Mouse (Mus musculus) embryonic facial prominence, embryonic 12.5 days (tissue): ENCODE measurements around the gene Nav1. TPM values are rescaled to one million over a fixed set of nuclear protein-coding genes. Genes with fewer than 3 reads are reported as not detected.

Source experiments
- ATAC-seq: fragments of 200-750 bp; cut with Nextera tagmentation; 2 replicates; pipeline ENCODE4 v1.8.0; 2017; ENCODE audit not compliant: insufficient number of reproducible peaks, insufficient read depth, low FRiP score, low TSS enrichment
- H3K27ac ChIP-seq: fragments of 300-500 bp; sonication (generic); 2 replicates; pipeline ENCODE4 v1.5.1; 2016; ENCODE audit warnings: mild to moderate bottlenecking
- H3K27me3 ChIP-seq: fragments of 300-500 bp; sonication (generic); 2 replicates; pipeline ENCODE4 v1.6.1; 2016; ENCODE audit warnings: mild to moderate bottlenecking, moderate library complexity
- H3K36me3 ChIP-seq: fragments of 300-500 bp; sonication (generic); 2 replicates; pipeline ENCODE4 v1.6.1; 2016; ENCODE audit warnings: mild to moderate bottlenecking
- H3K4me1 ChIP-seq: fragments of 300-500 bp; sonication (generic); 2 replicates; pipeline ENCODE4 v1.6.1; 2016
- H3K4me2 ChIP-seq: fragments of 300-500 bp; sonication (generic); replicated peaks from 2 replicates; pipeline ENCODE4 v1.6.1; 2016; ENCODE audit warnings: mild to moderate bottlenecking, moderate library complexity
- H3K4me3 ChIP-seq: fragments of 300-500 bp; sonication (generic); 2 replicates; pipeline ENCODE4 v1.5.1; 2016; ENCODE audit warnings: mild to moderate bottlenecking
- H3K9ac ChIP-seq: fragments of 300-500 bp; sonication (generic); 2 replicates; pipeline ENCODE4 v1.6.1; 2016; ENCODE audit warnings: mild to moderate bottlenecking, moderate library complexity
- H3K9me3 ChIP-seq: fragments of 300-500 bp; sonication (generic); 2 replicates; pipeline ENCODE4 v1.6.1; 2016; ENCODE audit warnings: mild to moderate bottlenecking, moderate library complexity
- WGBS: fragments of 180-500 bp; shearing (Covaris S2); methylation state at CpG from one replicate; pipeline ENCODE4 v1.1.7; 2016; 5-methylcytosine and 5-hydroxymethylcytosine counted together
- polyA plus RNA-seq: library from polyadenylated mRNA; unstranded; fragments of >200 nt; fragmentation: Nextera tagmentation; extraction: Ambion mirVana; gene quantifications from 2 replicates; pipeline ENCODE4 v1.2.1, GENCODE M21; 2016

Gene Nav1
- 18.6 and 19.6 TPM in 2 replicates for polyA plus RNA-seq

GRCm38 (mm10) chr1:135607019-135607418 lies at the start of gene Nav1:
Gene Nav1, minus strand, starts transcription at chr1:135607295.
- peaks cover 14% of the 10 kb centered on the region for H3K4me1 ChIP-seq
- H3K9ac ChIP-seq = no peak within 1 kb of the TSS
- no peak within 1 kb of the TSS for H3K4me3 ChIP-seq
- H3K27ac ChIP-seq = no peak within 1 kb of the TSS
- H3K36me3 ChIP-seq = no peaks in the 10 kb centered on the region
- 41% methylated on average over 7 of the region's 7 CpGs for WGBS
- H3K27me3 ChIP-seq = no peaks in the 10 kb centered on the region
- ATAC-seq = no peak
- no peak within 1 kb of the TSS for H3K4me2 ChIP-seq
- H3K9me3 ChIP-seq = no peaks in the 10 kb centered on the region

GRCm38 (mm10) chr1:135653909-135654308 lies 46.8 kb upstream of the Nav1 start:
- Histone ChIP-seq H3K4me2 (no peak overlapping the region), H3K4me1 (peaks cover under 1% of the 10 kb centered on the region; the same call in 1 of the 2 replicates), H3K4me3 (no peak overlapping the region), H3K9ac (no peak overlapping the region), H3K27me3 (no peaks in the 10 kb centered on the region), H3K27ac (no peak overlapping the region), H3K9me3 (peaks cover 3% of the 10 kb centered on the region; the same call in 1 of the 2 replicates), H3K36me3 (no peaks in the 10 kb centered on the region)
- WGBS = 88% methylated on average over 6 of the region's 6 CpGs
- no peak for ATAC-seq

GRCm38 (mm10) chr1:135645459-135646195 lies 38.5 kb upstream of the Nav1 start:
- Histone ChIP-seq H3K9me3 (no peaks in the 10 kb centered on the region), H3K36me3 (no peaks in the 10 kb centered on the region), H3K4me2 (no peak overlapping the region), H3K27me3 (no peaks in the 10 kb centered on the region), H3K4me3 (no peak overlapping the region), H3K4me1 (no peaks in the 10 kb centered on the region), H3K9ac (no peak overlapping the region), H3K27ac (no peak overlapping the region)
- 72% methylated on average over 8 of the region's 8 CpGs for WGBS
- peak; percentile 60; the same call in 1 of the 2 replicates for ATAC-seq

- H3K27ac ChIP-seq = no peak overlapping the region
- no peak overlapping the region for H3K4me2 ChIP-seq
- no peaks in the 10 kb centered on the region for H3K4me1 ChIP-seq
- no peak overlapping the region for H3K4me3 ChIP-seq
- no peak for ATAC-seq
- no peaks in the 10 kb centered on the region for H3K27me3 ChIP-seq
- H3K9ac ChIP-seq = no peak overlapping the region
- WGBS = 87% methylated on average over 5 of the region's 5 CpGs
- H3K36me3 ChIP-seq = no peaks in the 10 kb centered on the region
- no peaks in the 10 kb centered on the region for H3K9me3 ChIP-seq
These were observed 37.0 kb upstream of the Nav1 start for GRCm38 (mm10) chr1:135644110-135644509.

GRCm38 (mm10) chr1:135643691-135644090 lies 36.6 kb upstream of the Nav1 start:
- WGBS = 73% methylated on average over 3 of the region's 3 CpGs
- no peaks in the 10 kb centered on the region for H3K4me1 ChIP-seq
- no peaks in the 10 kb centered on the region for H3K27me3 ChIP-seq
- no peak overlapping the region for H3K27ac ChIP-seq
- no peak for ATAC-seq
- no peaks in the 10 kb centered on the region for H3K9me3 ChIP-seq
- no peaks in the 10 kb centered on the region for H3K36me3 ChIP-seq
- no peak overlapping the region for H3K4me2 ChIP-seq
- H3K9ac ChIP-seq = no peak overlapping the region
- H3K4me3 ChIP-seq = no peak overlapping the region

- Histone ChIP-seq H3K4me1 (peaks cover 14% of the 10 kb centered on the region), H3K27me3 (no peaks in the 10 kb centered on the region), H3K4me2 (no peak overlapping the region), H3K27ac (no peak overlapping the region), H3K9ac (no peak overlapping the region), H3K4me3 (no peak overlapping the region), H3K9me3 (no peaks in the 10 kb centered on the region), H3K36me3 (no peaks in the 10 kb centered on the region)
- ATAC-seq = no peak
- 92% methylated on average over 7 of the region's 7 CpGs for WGBS
These were observed 32.8 kb upstream of the Nav1 start for GRCm38 (mm10) chr1:135639853-135640252.

GRCm38 (mm10) chr1:135639093-135639492 lies 32.0 kb upstream of the Nav1 start:
- Histone ChIP-seq H3K9me3 (no peaks in the 10 kb centered on the region), H3K27me3 (no peaks in the 10 kb centered on the region), H3K4me1 (peaks cover 15% of the 10 kb centered on the region), H3K27ac (no peak overlapping the region), H3K36me3 (no peaks in the 10 kb centered on the region), H3K4me2 (no peak overlapping the region), H3K9ac (no peak overlapping the region), H3K4me3 (no peak overlapping the region)
- 85% methylated on average over 1 of the region's 1 CpGs for WGBS
- no peak for ATAC-seq

GRCm38 (mm10) chr1:135637574-135638008 lies 30.5 kb upstream of the Nav1 start:
- no peak overlapping the region for H3K27ac ChIP-seq
- no peak overlapping the region for H3K4me2 ChIP-seq
- H3K9ac ChIP-seq = no peak overlapping the region
- ATAC-seq = no peak
- H3K27me3 ChIP-seq = no peaks in the 10 kb centered on the region
- H3K4me3 ChIP-seq = no peak overlapping the region
- H3K36me3 ChIP-seq = no peaks in the 10 kb centered on the region
- 32% methylated on average over 3 of the region's 3 CpGs for WGBS
- no peaks in the 10 kb centered on the region for H3K9me3 ChIP-seq
- H3K4me1 ChIP-seq = peaks cover 15% of the 10 kb centered on the region

- WGBS = 22% methylated on average over 6 of the region's 6 CpGs
- Histone ChIP-seq H3K4me3 (no peak overlapping the region), H3K36me3 (no peaks in the 10 kb centered on the region), H3K9me3 (no peaks in the 10 kb centered on the region), H3K27me3 (no peaks in the 10 kb centered on the region), H3K4me2 (no peak overlapping the region), H3K27ac (no peak overlapping the region), H3K4me1 (peaks cover 22% of the 10 kb centered on the region), H3K9ac (no peak overlapping the region)
- no peak for ATAC-seq
These were observed 29.0 kb upstream of the Nav1 start for GRCm38 (mm10) chr1:135636111-135636511.

- WGBS = 59% methylated on average over 11 of the region's 11 CpGs
- Histone ChIP-seq H3K36me3 (no peaks in the 10 kb centered on the region), H3K27ac (no peak overlapping the region), H3K4me1 (peaks cover 23% of the 10 kb centered on the region), H3K4me3 (no peak overlapping the region), H3K27me3 (no peaks in the 10 kb centered on the region), H3K9ac (no peak overlapping the region), H3K4me2 (no peak overlapping the region), H3K9me3 (no peaks in the 10 kb centered on the region)
- ATAC-seq = no peak
These were observed 28.4 kb upstream of the Nav1 start for GRCm38 (mm10) chr1:135635323-135636064.

GRCm38 (mm10) chr1:135634791-135635190 lies 27.7 kb upstream of the Nav1 start:
- Histone ChIP-seq H3K27ac (no peak overlapping the region), H3K27me3 (no peaks in the 10 kb centered on the region), H3K4me1 (peaks cover 23% of the 10 kb centered on the region), H3K9ac (no peak overlapping the region), H3K36me3 (no peaks in the 10 kb centered on the region), H3K4me2 (no peak overlapping the region), H3K9me3 (no peaks in the 10 kb centered on the region), H3K4me3 (no peak overlapping the region)
- WGBS = 9% methylated on average over 6 of the region's 6 CpGs
- no peak for ATAC-seq

GRCm38 (mm10) chr1:135633884-135634283 lies 26.8 kb upstream of the Nav1 start:
- H3K27me3 ChIP-seq = no peaks in the 10 kb centered on the region
- ATAC-seq = no peak
- no peak overlapping the region for H3K4me3 ChIP-seq
- no peak overlapping the region for H3K27ac ChIP-seq
- H3K9me3 ChIP-seq = no peaks in the 10 kb centered on the region
- no peaks in the 10 kb centered on the region for H3K36me3 ChIP-seq
- H3K4me2 ChIP-seq = no peak overlapping the region
- WGBS = 83% methylated on average over 2 of the region's 2 CpGs
- no peak overlapping the region for H3K9ac ChIP-seq
- H3K4me1 ChIP-seq = peaks cover 23% of the 10 kb centered on the region
